Mouse (Mus musculus) embryo, embryonic 11.5 days (tissue): ENCODE measurements at regions not wholly inside any gene's neighbourhood (a gene's known extent, or its start where the extent isn't known, plus 50 kb on each side); places are given as distances from the start of the nearest gene placed in this dataset.

Source experiments
- DNase-seq: peaks from one replicate; pipeline ENCODE4 v3.0.0-alpha.2; 2012; ENCODE audit warnings: low read depth, low spot score

GRCm38 (mm10) chr4:54161337-54161993 is 335.6 kb downstream of the Tmem38b start:
- no peak for DNase-seq

GRCm38 (mm10) chr4:54162308-54162707 is 336.5 kb downstream of the Tmem38b start:
- DNase-seq = no peak

GRCm38 (mm10) chr4:54170202-54170931 is 344.5 kb downstream of the Tmem38b start:
- DNase-seq = no peak

- no peak for DNase-seq
These were observed 358.4 kb downstream of the Tmem38b start for GRCm38 (mm10) chr4:54184213-54184612.

- DNase-seq = no peak
These were observed 369.9 kb downstream of the Tmem38b start for GRCm38 (mm10) chr4:54195734-54196133.

GRCm38 (mm10) chr4:54202440-54202839 is 376.6 kb downstream of the Tmem38b start:
- DNase-seq = no peak

- no peak for DNase-seq
These were observed 398.7 kb downstream of the Tmem38b start for GRCm38 (mm10) chr4:54224572-54224971.
